Mouse (Mus musculus) heart, postnatal 0 days (tissue): ENCODE results near the gene St8sia1. TPM values are rescaled to one million over a fixed set of nuclear protein-coding genes. Genes with fewer than 3 reads are reported as not detected.
"Not testable (repeated sequence)": the region's sequence is repeated elsewhere in the genome, so short reads cannot be mapped to it uniquely, and the experiment has no call there.

ENCODE experiments used
- ATAC-seq: fragments of 200-750 bp; cut with Nextera tagmentation; 2 replicates; pipeline ENCODE4 v1.8.0; 2017; ENCODE audit warnings: low read depth, moderate number of reproducible peaks, moderate library complexity; ENCODE audit not compliant: insufficient read depth
- DNase-seq: peaks from one replicate; pipeline ENCODE4 v3.0.0-alpha.2; 2016; ENCODE audit warnings: low spot score
- H3K27ac ChIP-seq: fragments of 300-500 bp; sonication (generic); 2 replicates; pipeline ENCODE4 v1.5.1; 2014; ENCODE audit warnings: low read depth, mild to moderate bottlenecking
- H3K27me3 ChIP-seq: fragments of 300-500 bp; sonication (generic); 2 replicates; pipeline ENCODE4 v1.6.1; 2014; ENCODE audit warnings: low read length, mixed read lengths; ENCODE audit not compliant: control insufficient read depth, insufficient read depth
- H3K36me3 ChIP-seq: fragments of 300-500 bp; sonication (generic); replicated peaks from 2 replicates; pipeline ENCODE4 v1.6.1; 2014; ENCODE audit warnings: low read length, mixed read lengths; ENCODE audit not compliant: control insufficient read depth, insufficient read depth
- H3K4me1 ChIP-seq: fragments of 300-500 bp; sonication (generic); 2 replicates; pipeline ENCODE4 v1.6.1; 2014; ENCODE audit warnings: antibody characterized with exemption; ENCODE audit not compliant: control insufficient read depth, insufficient read depth
- H3K4me2 ChIP-seq: fragments of 300-500 bp; sonication (generic); 2 replicates; pipeline ENCODE4 v1.6.1; 2014; ENCODE audit warnings: low read depth, mild to moderate bottlenecking, low read length, moderate library complexity
- H3K4me3 ChIP-seq: fragments of 300-500 bp; sonication (generic); 2 replicates; pipeline ENCODE4 v1.5.1; 2014; ENCODE audit warnings: low read depth, low read length
- H3K9ac ChIP-seq: fragments of 300-500 bp; sonication (generic); replicated peaks from 2 replicates; pipeline ENCODE4 v1.6.1; 2014; ENCODE audit warnings: low read depth, low read length, mixed read lengths
- H3K9me3 ChIP-seq: fragments of 300-500 bp; sonication (generic); replicated peaks from 2 replicates; pipeline ENCODE4 v1.6.1; 2016; ENCODE audit warnings: low read length; ENCODE audit not compliant: control insufficient read depth
- CTCF ChIP-seq: IDR thresholded peaks from 2 replicates; pipeline ENCODE4 v1.5.1; 2016; ENCODE audit warnings: antibody characterized with exemption, control low read depth, low read depth
- EP300 ChIP-seq: IDR thresholded peaks from 2 replicates; pipeline ENCODE4 v1.6.1; 2016; ENCODE audit warnings: antibody characterized with exemption, low read depth
- WGBS: fragments of 180-500 bp; shearing (Covaris S2); extraction: QIAGEN DNeasy Blood & Tissue Kit; methylation state at CpG from one replicate; pipeline ENCODE4 v1.1.7; 2014; 5-methylcytosine and 5-hydroxymethylcytosine counted together
- polyA plus RNA-seq: library from polyadenylated mRNA; unstranded; fragments of >200 nt; fragmentation: Nextera tagmentation; extraction: Ambion mirVana; gene quantifications from 2 replicates; pipeline ENCODE4 v1.2.1, GENCODE M21; 2015
- total RNA-seq: library from RNA; depleted of rRNA; stranded (reverse); fragments of >200 nt; gene quantifications from 2 replicates; pipeline ENCODE4 v1.2.3, GENCODE M21; 2014; ENCODE audit warnings: low replicate concordance

St8sia1 gene
- total and polyA plus RNA-seq, 2 experiments from 2014 or later, result 0.04 to 0.30 TPM

- TF ChIP-seq CTCF (no peak), EP300 (no peak)
- ATAC-seq (no peak), DNase-seq (no peak)
- Histone ChIP-seq H3K4me3 (no peak overlapping the region), H3K9ac (no peak overlapping the region), H3K4me1 (no peaks in the 10 kb centered on the region), H3K9me3 (no peaks in the 10 kb centered on the region), H3K27me3 (no peaks in the 10 kb centered on the region), H3K4me2 (no peak overlapping the region), H3K27ac (no peak overlapping the region), H3K36me3 (no peaks in the 10 kb centered on the region)
- 68% methylated on average over 6 of the region's 6 CpGs for WGBS
These were observed 24.0 kb upstream of the St8sia1 start for GRCm38 (mm10) chr6:142988231-142988630.

DNA sequence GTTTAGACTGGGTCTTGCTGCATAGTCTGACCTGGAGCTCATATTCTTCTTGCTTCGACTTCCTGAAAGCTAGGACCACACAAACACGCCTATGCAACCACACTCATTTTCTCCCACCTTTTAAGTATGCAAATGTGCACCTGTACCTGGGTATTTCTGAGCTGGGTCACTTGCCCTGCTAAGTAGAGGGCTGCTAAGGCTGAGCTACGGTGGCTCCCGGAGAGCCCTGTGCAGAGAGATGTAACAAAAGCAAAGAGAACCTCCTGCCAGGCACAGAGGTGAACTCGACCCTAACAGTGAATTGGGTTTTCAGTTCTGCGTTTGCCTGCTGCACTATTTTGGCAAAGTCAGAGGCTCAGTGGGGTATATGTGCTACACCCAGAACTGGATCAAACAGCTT, 23.4 kb upstream of the St8sia1 start:
- H3K27ac ChIP-seq, result no peak overlapping the region
- no peaks in the 10 kb centered on the region for H3K27me3 ChIP-seq
- H3K36me3 ChIP-seq, result no peaks in the 10 kb centered on the region
- TF ChIP-seq CTCF (no peak), EP300 (no peak)
- no peak for ATAC-seq
- no peaks in the 10 kb centered on the region for H3K4me1 ChIP-seq
- H3K4me3 ChIP-seq, result no peak overlapping the region
- H3K9me3 ChIP-seq, result no peaks in the 10 kb centered on the region
- no peak for DNase-seq
- WGBS, result 66% methylated on average over 6 of the region's 6 CpGs
- H3K4me2 ChIP-seq, result no peak overlapping the region
- H3K9ac ChIP-seq, result no peak overlapping the region

DNA sequence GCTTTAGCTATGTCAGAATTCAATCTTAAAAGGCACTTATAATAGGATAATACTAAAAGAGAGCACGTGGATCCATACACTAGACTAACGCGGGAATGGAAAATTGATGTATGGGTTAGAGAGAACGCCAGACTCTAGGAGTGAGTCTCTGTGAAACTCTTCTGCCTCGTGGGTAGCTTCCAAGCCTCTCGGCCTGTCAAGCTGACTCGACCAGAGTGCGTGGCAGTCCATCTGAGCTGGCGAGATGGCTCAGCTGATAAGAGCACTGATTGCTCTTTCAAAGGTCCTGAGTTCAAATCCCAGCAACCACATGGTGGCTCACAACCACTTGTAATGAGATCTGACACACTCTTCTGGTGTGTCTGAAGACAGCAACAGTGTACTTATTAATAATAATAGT, 22.5 kb upstream of the St8sia1 start:
- ATAC-seq, H3K36me3 ChIP-seq, H3K4me1 ChIP-seq, H3K9ac ChIP-seq, H3K4me3 ChIP-seq, H3K9me3 ChIP-seq, H3K27me3 ChIP-seq, H3K4me2 ChIP-seq, DNase-seq, H3K27ac ChIP-seq: not testable (repeated sequence)
- WGBS, result 75% methylated on average over 9 of the region's 9 CpGs

DNA sequence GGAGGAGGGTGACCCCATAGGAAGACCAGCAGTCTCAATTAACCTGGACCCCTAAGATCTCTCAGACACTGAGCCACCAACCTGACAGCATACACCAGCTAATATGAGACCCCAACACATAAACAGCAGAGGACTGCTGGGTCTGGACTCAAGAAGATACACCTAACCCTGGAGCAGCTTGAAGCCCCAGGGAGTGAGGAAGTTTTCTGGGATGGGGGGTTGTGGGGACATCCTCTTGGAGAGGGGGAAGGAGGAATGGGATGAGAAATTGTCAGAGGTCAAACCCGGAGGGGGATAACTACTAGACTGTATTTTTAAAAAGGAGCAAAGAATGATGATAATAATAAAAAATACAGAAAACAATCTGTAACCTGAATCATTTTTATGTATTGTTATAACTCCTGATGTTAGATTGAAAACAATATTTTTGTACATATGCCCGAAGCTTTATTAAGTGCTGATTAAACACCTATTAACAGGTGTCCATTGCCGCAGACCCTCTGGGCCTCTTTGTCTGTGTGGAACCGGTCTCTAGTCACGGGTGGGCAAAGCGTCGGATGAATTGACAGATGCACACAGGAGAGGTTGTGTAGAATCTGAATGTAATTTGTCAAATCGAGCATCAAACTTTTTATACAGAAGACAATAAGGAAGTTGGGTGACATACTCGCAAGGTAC, 21.4 kb upstream of the St8sia1 start:
- H3K4me1 ChIP-seq, H3K27ac ChIP-seq, H3K4me3 ChIP-seq, ATAC-seq, H3K27me3 ChIP-seq, DNase-seq, H3K9ac ChIP-seq, H3K36me3 ChIP-seq, H3K9me3 ChIP-seq, H3K4me2 ChIP-seq: not testable (repeated sequence)
- 85% methylated on average over 9 of the region's 9 CpGs for WGBS

DNA sequence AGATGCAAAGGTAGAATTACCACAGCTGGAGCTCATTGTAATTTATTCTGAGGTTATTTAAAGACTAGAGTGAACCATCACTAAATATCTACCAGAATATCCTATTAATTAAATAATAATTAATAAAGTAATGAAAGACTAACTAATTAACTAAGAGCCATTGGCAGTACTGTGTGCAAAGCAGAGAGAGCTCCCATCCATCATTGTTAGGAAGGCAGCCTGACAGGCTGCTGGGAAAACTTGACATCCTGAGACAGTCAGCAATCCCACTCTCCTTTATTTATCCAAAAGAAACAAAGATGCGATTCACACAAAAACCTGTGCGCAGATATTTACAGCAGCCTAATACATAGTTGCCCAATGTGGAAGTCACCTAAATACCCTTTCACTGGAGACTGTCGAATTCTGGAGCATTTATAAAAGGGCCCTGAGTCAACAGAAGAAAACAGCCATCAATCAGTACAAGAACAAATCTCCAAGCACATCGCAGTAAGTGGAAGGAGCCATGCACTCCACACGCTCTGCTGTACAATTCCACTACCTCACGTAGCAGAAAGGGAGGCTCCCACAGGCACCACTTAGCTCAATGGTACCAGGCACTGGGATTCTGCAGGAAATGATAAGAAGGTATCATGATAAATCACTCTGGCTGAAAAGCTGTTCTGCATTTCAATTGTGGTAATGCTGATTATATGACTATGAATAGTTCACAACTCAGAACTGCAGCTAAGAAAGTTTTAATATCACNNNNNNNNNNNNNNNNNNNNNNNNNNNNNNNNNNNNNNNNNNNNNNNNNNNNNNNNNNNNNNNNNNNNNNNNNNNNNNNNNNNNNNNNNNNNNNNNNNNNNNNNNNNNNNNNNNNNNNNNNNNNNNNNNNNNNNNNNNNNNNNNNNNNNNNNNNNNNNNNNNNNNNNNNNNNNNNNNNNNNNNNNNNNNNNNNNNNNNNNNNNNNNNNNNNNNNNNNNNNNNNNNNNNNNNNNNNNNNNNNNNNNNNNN, 15.7 kb upstream of the St8sia1 start:
- TF ChIP-seq CTCF, result no peak
- no peak for TF ChIP-seq EP300
- WGBS, result 15% methylated on average over 6 of the region's 6 CpGs
- Histone ChIP-seq H3K27ac (no peak overlapping the region), H3K36me3 (no peaks in the 10 kb centered on the region), H3K9ac (no peak overlapping the region), H3K27me3 (no peaks in the 10 kb centered on the region), H3K4me2 (0 out of 2 replicates have a peak overlapping the region, but pooled peaks have one; percentile 2), H3K9me3 (no peaks in the 10 kb centered on the region), H3K4me1 (peaks cover 7% of the 10 kb centered on the region), H3K4me3 (no peak overlapping the region)
- DNase-seq, result no peak
- no peak for ATAC-seq
